Mouse (Mus musculus): ENCODE results near the gene Dner. TPM values are rescaled to one million over a fixed set of nuclear protein-coding genes. Genes with fewer than 3 reads are reported as not detected.

The Dner gene
- polyA plus RNA-seq, 1 experiment from 2014 or later: 200 TPM

DNA sequence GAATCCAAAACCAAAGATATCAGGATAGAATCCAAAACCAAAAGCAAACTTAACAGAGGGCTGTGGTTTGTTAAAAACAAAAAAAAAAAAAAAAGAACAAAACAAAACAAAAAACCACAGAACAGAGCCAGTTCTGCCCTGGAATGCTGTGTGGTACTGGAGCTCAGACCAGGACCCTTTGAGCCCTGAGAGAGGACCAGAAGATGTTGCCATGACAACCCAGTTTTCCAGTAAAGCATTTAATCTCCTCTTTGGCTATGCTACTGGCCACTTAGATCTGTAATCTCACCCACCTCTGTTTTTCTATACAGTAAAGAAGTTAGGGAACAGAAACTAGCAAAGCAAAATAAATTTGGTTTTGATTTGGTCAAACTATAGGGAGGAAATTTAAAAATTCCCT, 79.9 kb downstream of the Dner start:
- Histone ChIP-seq H3K9ac (replicated peaks; ENCODE audit: low read depth, low read length) (no peak overlapping the region), H3K4me3 (replicated peaks; ENCODE audit: low read length) (no peak overlapping the region), H3K36me3 (ENCODE audit: control insufficient read depth, insufficient read depth) (no peaks in the 10 kb centered on the region), H3K9me3 (ENCODE audit: control insufficient read depth, low read length) (no peaks in the 10 kb centered on the region), H3K27ac (ENCODE audit: low read length) (no peak overlapping the region), H3K4me2 (ENCODE audit: low read length) (no peak overlapping the region), H3K27me3 (replicated peaks; ENCODE audit: control insufficient read depth, insufficient read depth, low read length) (no peaks in the 10 kb centered on the region), H3K4me1 (replicated peaks; ENCODE audit: control insufficient read depth, insufficient read depth, low read length) (peaks cover 15% of the 10 kb centered on the region)
- no peak for ATAC-seq

DNA sequence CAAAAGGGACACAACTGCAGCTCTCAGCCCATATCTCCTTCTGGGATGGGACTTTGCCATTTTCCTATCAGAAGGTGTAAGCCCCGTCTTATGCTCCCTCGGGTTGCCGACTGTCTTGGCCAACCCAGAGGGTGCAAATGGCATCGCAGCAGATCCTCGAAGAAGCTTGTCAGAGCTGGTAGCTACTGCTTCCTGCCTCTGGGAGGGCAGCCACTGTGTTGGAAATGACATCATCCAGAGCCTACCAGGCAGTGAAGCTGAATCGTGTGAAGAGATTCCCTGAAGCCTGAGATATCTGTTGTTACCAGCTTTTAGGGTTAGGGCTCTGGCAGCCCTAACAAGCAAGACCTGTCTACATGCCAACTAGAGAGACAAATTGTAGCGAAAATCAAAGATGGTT, 81.4 kb downstream of the Dner start:
- Histone ChIP-seq H3K4me1 (replicated peaks; ENCODE audit: control insufficient read depth, insufficient read depth, low read length) (peaks cover 12% of the 10 kb centered on the region), H3K9ac (replicated peaks; ENCODE audit: low read depth, low read length) (no peak overlapping the region), H3K4me3 (replicated peaks; ENCODE audit: low read length) (no peak overlapping the region), H3K36me3 (ENCODE audit: control insufficient read depth, insufficient read depth) (no peaks in the 10 kb centered on the region), H3K27ac (ENCODE audit: low read length) (no peak overlapping the region), H3K27me3 (replicated peaks; ENCODE audit: control insufficient read depth, insufficient read depth, low read length) (no peaks in the 10 kb centered on the region), H3K4me2 (ENCODE audit: low read length) (no peak overlapping the region), H3K9me3 (ENCODE audit: control insufficient read depth, low read length) (no peaks in the 10 kb centered on the region)
- WGBS: 77% methylated on average over 7 of the region's 7 CpGs
- no peak for ATAC-seq

DNA sequence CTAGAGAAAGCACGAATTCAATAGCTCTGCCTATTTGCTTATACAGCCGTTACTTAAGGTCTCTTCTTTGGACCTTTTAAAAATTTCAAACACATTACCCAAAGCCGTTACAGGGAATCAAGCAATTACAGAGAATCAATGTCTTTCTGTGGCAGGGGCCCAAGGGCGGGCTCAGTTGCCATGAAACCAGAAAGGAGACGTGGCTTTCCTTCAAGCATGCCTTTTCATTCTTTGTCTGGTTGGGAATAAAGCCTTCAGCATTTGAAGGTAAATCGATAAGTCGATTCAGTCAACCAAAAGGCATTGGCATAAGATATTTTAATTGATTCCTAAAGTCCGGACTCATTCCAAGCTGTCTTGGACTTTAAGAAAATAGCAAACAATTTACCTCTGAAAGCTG, 82.9 kb downstream of the Dner start:
- peaks cover 5% of the 10 kb centered on the region for H3K4me1 ChIP-seq (replicated peaks; ENCODE audit: control insufficient read depth, insufficient read depth, low read length)
- H3K27ac ChIP-seq (ENCODE audit: low read length): no peak overlapping the region
- no peak overlapping the region for H3K4me2 ChIP-seq (ENCODE audit: low read length)
- no peak overlapping the region for H3K4me3 ChIP-seq (replicated peaks; ENCODE audit: low read length)
- no peaks in the 10 kb centered on the region for H3K36me3 ChIP-seq (ENCODE audit: control insufficient read depth, insufficient read depth)
- no peak overlapping the region for H3K9ac ChIP-seq (replicated peaks; ENCODE audit: low read depth, low read length)
- WGBS: 9% methylated on average over 8 of the region's 8 CpGs
- no peaks in the 10 kb centered on the region for H3K9me3 ChIP-seq (ENCODE audit: control insufficient read depth, low read length)
- ATAC-seq: no peak
- H3K27me3 ChIP-seq (replicated peaks; ENCODE audit: control insufficient read depth, insufficient read depth, low read length): no peaks in the 10 kb centered on the region

DNA sequence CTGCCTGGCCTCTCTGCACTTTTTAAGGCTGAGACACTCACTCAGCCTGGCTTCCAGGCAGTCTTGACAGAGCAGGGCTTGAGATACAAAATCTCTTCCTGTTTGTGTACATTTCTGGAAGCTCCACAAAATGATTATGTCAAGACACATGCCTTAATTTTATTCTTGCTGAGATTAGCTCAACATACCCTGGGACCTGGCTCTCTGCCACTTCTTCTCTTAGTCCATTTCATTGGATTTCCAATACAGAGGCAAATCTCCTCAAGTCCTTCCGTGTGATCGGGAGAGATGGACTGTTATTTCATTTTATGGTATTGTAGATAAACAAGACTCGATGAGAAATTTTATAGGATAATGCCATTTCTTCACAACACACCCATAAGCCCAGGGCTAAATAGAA, 84.7 kb downstream of the Dner start:
- Histone ChIP-seq H3K9ac (replicated peaks; ENCODE audit: low read depth, low read length) (no peak overlapping the region), H3K4me2 (ENCODE audit: low read length) (no peak overlapping the region), H3K36me3 (ENCODE audit: control insufficient read depth, insufficient read depth) (no peaks in the 10 kb centered on the region), H3K27me3 (replicated peaks; ENCODE audit: control insufficient read depth, insufficient read depth, low read length) (no peaks in the 10 kb centered on the region), H3K4me3 (replicated peaks; ENCODE audit: low read length) (no peak overlapping the region), H3K27ac (ENCODE audit: low read length) (no peak overlapping the region), H3K4me1 (replicated peaks; ENCODE audit: control insufficient read depth, insufficient read depth, low read length) (peaks cover 5% of the 10 kb centered on the region), H3K9me3 (ENCODE audit: control insufficient read depth, low read length) (no peaks in the 10 kb centered on the region)
- ATAC-seq: no peak
- WGBS: 79% methylated on average over 3 of the region's 3 CpGs

DNA sequence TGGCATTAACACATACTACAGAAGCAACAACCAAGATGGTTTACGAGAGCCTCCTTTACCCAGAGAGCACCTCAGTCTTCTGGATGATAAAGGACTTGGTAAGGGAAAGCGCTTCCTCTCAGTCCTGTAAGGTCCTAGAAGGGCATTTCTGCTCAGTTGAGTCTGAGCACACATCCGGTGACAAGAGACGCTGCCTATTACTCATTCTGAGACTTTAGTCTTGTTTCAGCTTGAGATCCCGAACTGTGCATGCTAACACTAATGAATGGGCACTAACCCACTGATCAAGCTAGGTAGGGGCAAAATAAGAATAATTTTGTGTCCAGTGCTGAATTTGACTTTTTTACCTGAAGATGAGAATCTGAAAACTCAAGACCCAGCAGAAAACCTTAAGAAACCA, 97.0 kb downstream of the Dner start:
- Histone ChIP-seq H3K4me2 (ENCODE audit: low read length) (no peak overlapping the region), H3K9ac (replicated peaks; ENCODE audit: low read depth, low read length) (no peak overlapping the region), H3K27me3 (replicated peaks; ENCODE audit: control insufficient read depth, insufficient read depth, low read length) (no peaks in the 10 kb centered on the region), H3K4me1 (replicated peaks; ENCODE audit: control insufficient read depth, insufficient read depth, low read length) (peaks cover 8% of the 10 kb centered on the region), H3K9me3 (ENCODE audit: control insufficient read depth, low read length) (peaks cover 2% of the 10 kb centered on the region; the same call in 1 of the 2 replicates), H3K36me3 (ENCODE audit: control insufficient read depth, insufficient read depth) (no peaks in the 10 kb centered on the region), H3K4me3 (replicated peaks; ENCODE audit: low read length) (no peak overlapping the region), H3K27ac (ENCODE audit: low read length) (no peak overlapping the region)
- WGBS: 82% methylated on average over 5 of the region's 5 CpGs
- ATAC-seq: no peak

DNA sequence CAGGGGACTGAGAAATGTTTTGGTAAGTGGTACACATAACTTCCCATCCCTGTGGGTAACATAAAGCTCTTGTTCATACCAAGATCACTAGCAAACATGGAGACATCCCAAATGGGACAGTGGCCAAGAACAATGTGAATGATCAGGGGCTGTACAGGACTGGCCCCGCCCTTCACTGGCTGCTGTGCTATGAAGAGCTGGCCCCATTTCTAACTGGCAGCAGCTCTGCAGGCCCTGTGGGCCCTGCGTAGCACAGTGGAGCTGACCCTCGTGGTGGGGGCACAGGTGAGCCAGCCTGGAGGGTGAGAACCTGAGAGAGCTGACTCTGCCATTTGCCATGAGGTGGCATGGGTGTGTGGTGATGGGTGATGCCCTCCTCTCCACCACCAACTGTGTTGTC, 100.0 kb downstream of the Dner start:
- H3K4me3 ChIP-seq (replicated peaks; ENCODE audit: low read length): no peak overlapping the region
- no peak overlapping the region for H3K4me2 ChIP-seq (ENCODE audit: low read length)
- H3K27ac ChIP-seq (ENCODE audit: low read length): no peak overlapping the region
- H3K27me3 ChIP-seq (replicated peaks; ENCODE audit: control insufficient read depth, insufficient read depth, low read length): no peaks in the 10 kb centered on the region
- peak; percentile 34; the same call in 1 of the 2 replicates for ATAC-seq
- no peaks in the 10 kb centered on the region for H3K36me3 ChIP-seq (ENCODE audit: control insufficient read depth, insufficient read depth)
- WGBS: 63% methylated on average over 3 of the region's 3 CpGs
- peaks cover 16% of the 10 kb centered on the region for H3K4me1 ChIP-seq (replicated peaks; ENCODE audit: control insufficient read depth, insufficient read depth, low read length)
- H3K9me3 ChIP-seq (ENCODE audit: control insufficient read depth, low read length): no peaks in the 10 kb centered on the region
- no peak overlapping the region for H3K9ac ChIP-seq (replicated peaks; ENCODE audit: low read depth, low read length)

DNA sequence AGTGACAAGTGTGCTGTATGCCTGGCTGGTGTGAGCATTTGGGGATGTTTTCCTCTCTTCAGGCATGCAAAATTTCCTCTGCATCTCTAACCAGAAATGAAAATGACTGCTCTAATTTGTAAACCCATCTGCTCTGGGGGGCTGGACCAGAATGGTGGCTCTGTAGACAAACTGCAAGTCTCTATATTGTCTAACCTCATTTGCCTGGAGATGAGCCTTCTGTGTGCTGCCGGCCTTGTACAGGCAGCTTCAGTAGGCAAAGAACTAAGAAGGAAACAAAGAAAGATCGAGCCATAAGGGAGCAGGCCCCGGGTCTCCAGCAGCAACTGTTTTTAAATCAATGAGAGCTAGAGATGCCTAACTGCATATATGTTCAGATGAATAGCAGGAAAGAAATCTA, 103.6 kb downstream of the Dner start:
- Histone ChIP-seq H3K4me1 (replicated peaks; ENCODE audit: control insufficient read depth, insufficient read depth, low read length) (peaks cover 25% of the 10 kb centered on the region), H3K9ac (replicated peaks; ENCODE audit: low read depth, low read length) (no peak overlapping the region), H3K27me3 (replicated peaks; ENCODE audit: control insufficient read depth, insufficient read depth, low read length) (no peaks in the 10 kb centered on the region), H3K4me2 (ENCODE audit: low read length) (no peak overlapping the region), H3K4me3 (replicated peaks; ENCODE audit: low read length) (no peak overlapping the region), H3K9me3 (ENCODE audit: control insufficient read depth, low read length) (no peaks in the 10 kb centered on the region), H3K27ac (ENCODE audit: low read length) (peak overlapping the region; percentile 62), H3K36me3 (ENCODE audit: control insufficient read depth, insufficient read depth) (no peaks in the 10 kb centered on the region)
- ATAC-seq: 0 out of 2 replicates have a peak, but pooled peaks have one; percentile 14
- WGBS: 38% methylated on average over 3 of the region's 3 CpGs

DNA sequence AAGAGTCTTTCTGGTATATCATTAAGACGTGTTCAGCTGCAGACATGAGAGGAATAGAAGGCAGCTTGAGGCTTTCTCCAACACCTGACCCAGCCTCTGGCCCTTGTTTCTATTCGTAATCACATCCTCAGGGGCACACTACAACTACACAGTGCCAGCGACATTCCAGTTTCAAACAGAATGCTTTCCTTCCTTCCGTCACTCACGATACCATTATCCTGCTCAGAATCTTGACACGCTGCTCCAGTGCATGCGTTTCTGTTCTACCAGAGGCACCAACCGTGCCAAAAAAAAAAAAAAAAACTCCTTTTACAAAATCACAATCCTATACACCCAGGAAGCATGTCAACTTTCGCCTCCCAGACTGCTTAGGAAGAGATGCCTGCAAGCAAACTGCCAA, 105.5 kb downstream of the Dner start:
- ATAC-seq: peak; percentile 53
- Histone ChIP-seq H3K9ac (replicated peaks; ENCODE audit: low read depth, low read length) (no peak overlapping the region), H3K4me3 (replicated peaks; ENCODE audit: low read length) (no peak overlapping the region), H3K27ac (ENCODE audit: low read length) (no peak overlapping the region), H3K27me3 (replicated peaks; ENCODE audit: control insufficient read depth, insufficient read depth, low read length) (no peaks in the 10 kb centered on the region), H3K4me1 (replicated peaks; ENCODE audit: control insufficient read depth, insufficient read depth, low read length) (peaks cover 33% of the 10 kb centered on the region), H3K36me3 (ENCODE audit: control insufficient read depth, insufficient read depth) (no peaks in the 10 kb centered on the region), H3K4me2 (ENCODE audit: low read length) (no peak overlapping the region), H3K9me3 (ENCODE audit: control insufficient read depth, low read length) (no peaks in the 10 kb centered on the region)
- WGBS: 22% methylated on average over 9 of the region's 9 CpGs

DNA sequence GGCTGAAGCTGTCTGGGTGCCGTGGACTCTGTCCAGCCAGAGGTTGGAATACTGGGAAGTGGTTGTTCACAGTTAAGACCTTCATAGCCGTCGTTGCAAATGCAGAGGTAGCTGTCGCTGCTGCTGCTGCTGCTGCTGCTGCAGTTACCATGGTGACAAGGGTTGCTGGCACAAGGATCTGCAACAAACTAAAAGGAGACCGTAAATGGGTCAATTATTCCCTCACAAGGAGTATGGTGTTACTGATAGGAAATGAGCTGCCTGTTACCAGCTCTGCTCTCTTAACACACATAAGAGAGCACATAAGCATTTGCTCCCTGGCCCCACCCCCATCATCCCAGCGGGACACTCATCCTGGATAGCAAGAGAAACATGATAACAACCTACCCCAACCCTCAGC, 110.6 kb downstream of the Dner start:
- Histone ChIP-seq H3K27ac (ENCODE audit: low read length) (peak overlapping the region; percentile 61), H3K9me3 (ENCODE audit: control insufficient read depth, low read length) (no peaks in the 10 kb centered on the region), H3K4me3 (replicated peaks; ENCODE audit: low read length) (no peak overlapping the region), H3K36me3 (ENCODE audit: control insufficient read depth, insufficient read depth) (no peaks in the 10 kb centered on the region), H3K4me1 (replicated peaks; ENCODE audit: control insufficient read depth, insufficient read depth, low read length) (peaks cover 25% of the 10 kb centered on the region), H3K27me3 (replicated peaks; ENCODE audit: control insufficient read depth, insufficient read depth, low read length) (no peaks in the 10 kb centered on the region), H3K9ac (replicated peaks; ENCODE audit: low read depth, low read length) (no peak overlapping the region), H3K4me2 (ENCODE audit: low read length) (peak overlapping the region; percentile 28)
- peak; percentile 80 for ATAC-seq
- 2% methylated on average over 6 of the region's 6 CpGs for WGBS

DNA sequence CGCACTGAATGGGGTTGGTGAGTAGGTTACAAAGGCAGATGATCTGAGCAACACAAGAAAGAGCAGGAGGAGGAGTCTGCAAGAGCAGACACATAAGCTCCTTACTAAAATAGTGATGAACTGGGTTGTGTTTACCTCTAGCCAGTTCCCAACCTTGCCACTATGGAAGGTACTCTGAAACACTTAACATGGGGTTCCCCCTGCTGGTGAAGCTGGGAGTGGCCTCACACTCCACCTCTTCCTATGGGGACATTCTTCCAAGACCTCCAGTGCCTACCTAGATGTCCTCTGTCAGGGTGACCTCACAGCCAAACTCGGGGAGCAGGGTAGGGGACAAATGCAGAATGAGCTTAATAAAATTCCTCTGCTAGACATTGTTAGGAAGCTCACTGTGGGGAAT, 114.2 kb downstream of the Dner start:
- peak; percentile 15; the same call in 1 of the 2 replicates for ATAC-seq
- no peaks in the 10 kb centered on the region for H3K9me3 ChIP-seq (ENCODE audit: control insufficient read depth, low read length)
- H3K36me3 ChIP-seq (ENCODE audit: control insufficient read depth, insufficient read depth): no peaks in the 10 kb centered on the region
- 62% methylated on average over 2 of the region's 2 CpGs for WGBS
- H3K4me2 ChIP-seq (ENCODE audit: low read length): no peak overlapping the region
- no peak overlapping the region for H3K9ac ChIP-seq (replicated peaks; ENCODE audit: low read depth, low read length)
- no peaks in the 10 kb centered on the region for H3K27me3 ChIP-seq (replicated peaks; ENCODE audit: control insufficient read depth, insufficient read depth, low read length)
- H3K4me1 ChIP-seq (replicated peaks; ENCODE audit: control insufficient read depth, insufficient read depth, low read length): peaks cover 15% of the 10 kb centered on the region
- no peak overlapping the region for H3K27ac ChIP-seq (ENCODE audit: low read length)
- no peak overlapping the region for H3K4me3 ChIP-seq (replicated peaks; ENCODE audit: low read length)
